Mouse (Mus musculus): Measurements from ENCODE around the gene Idh1.
A peak's percentile ranks its signal among the peaks of the same experiment; 100 is the strongest.
"Not testable (repeated sequence)": the region's sequence is repeated elsewhere in the genome, so short reads cannot be mapped to it uniquely, and the experiment has no call there.

Idh1 gene

DNA sequence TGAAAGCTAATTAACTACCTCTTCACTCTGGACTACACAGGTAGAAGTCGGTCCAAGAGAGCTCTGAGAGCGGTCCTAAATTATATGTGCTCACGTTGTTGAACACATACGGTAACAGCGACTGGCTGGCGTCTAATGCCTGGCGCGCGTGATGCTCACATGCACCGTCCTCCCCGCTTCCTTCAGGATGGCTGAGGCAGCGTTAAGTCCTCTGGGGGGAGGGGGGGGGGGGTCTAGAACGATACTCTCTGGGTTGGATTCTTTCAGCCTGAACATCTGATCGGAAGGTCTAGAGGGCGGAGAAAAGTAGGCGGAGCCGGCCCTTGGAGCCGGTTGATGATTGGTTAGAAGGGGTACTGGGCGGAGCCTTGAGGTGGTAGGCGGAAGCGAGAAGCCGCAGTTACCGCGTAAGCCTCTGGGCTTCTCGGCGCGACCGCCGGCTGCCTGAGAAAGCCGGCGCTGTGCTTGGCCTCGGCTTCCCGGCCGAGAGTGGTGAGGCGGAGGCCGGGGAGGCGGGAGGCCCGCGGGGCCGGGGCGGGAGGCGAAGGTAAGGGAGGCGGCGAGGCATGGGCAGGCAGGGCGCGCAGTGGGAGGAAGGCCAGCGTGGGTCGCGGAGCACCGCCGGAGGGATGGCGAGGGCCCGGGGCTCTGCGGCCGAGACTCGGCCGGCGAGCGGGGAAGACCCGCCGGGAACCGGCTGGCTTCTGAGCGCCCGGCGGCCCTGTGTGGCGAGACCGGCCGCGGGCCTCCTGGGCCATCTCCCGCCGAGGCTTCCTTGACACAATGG lies at the start of gene Idh1, which contains the start of gene Pikfyve:
TSS of gene Idh1 (minus strand) at position 214 of the 787 bp plus-strand sequence.
TSS of gene Pikfyve (plus strand) at position 397 of the 787 bp plus-strand sequence.
- DNase-seq (ENCODE audit: low read depth): peak; percentile 94

DNA sequence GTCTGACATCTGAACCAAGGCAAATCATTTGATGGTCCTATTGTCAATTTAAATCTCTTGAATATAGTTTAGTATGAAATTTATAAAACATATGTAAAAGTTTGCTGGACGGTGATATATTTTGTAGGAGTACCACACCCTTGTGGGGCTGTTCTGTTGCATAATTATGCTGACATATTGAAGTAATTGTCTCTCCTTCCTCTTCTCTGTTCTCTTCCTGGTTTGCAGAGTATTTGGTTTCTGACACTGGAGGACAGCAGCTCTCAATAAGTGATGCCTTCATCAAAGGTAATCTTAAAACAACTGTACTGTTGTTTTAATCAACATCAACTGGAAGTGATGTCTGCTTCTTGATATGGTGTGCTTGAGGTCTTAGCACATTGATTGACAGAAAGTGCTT lies 44.3 kb upstream of the Idh1 start:
- DNase-seq (ENCODE audit: low read depth): no peak

DNA sequence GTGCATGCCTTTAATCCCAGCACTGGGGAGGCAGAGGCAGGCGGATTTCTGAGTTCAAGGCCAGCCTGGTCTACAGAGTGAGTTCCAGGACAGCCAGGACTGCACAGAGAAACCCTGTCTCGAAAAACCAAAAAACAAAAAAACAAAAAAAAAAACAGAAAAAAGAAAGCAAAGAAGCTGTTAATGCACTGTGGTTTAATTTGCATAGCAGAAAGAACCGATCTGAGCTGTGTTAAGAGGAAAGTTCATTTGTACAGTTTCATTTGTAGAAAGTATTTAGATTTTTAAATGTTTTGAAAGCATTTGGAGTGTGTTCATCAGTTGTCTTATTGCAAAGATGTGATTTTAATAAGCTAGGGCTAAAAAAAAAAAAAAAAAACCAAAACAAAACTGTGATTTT lies 43.5 kb upstream of the Idh1 start:
- DNase-seq (ENCODE audit: low read depth): not testable (repeated sequence)

DNA sequence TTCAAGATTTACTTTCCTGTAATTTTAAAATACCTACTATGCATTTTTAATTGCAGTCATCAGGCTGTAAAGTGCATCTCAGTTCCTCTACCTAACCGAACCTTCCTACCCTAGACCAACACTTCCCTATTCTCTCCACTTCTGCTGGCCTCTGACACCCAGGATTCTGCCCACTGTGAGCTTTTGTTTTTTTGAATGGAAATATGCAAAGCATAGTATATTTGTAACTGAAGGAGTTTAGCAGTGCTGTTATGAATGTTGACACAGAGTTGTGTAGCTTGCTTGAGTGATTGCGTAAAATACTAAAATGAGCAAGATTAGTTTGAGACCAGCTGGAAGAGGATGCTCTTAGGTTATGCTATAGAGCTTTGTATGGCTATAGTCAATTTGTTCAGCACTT lies 41.4 kb upstream of the Idh1 start:
- DNase-seq (ENCODE audit: low read depth): peak; percentile 1

DNA sequence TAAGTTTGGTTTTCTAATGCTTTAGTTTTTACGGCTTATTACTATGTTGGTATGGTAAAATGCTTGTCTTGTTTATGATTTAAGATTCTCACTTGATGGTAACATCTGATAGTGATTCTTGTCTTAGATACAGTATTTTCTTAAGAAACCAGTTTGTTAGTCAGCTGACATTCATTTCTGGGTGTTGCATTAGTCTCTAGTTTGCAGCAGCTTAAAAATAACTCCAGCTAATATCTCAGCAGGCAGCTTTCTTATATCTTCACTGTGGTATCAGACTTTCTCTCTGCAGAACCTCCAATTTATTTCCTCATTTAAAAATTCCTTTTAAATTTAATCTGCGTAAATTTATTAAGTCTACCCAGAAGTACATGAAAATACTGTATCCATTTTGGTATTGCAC lies 37.4 kb upstream of the Idh1 start:
- DNase-seq (ENCODE audit: low read depth): no peak

DNA sequence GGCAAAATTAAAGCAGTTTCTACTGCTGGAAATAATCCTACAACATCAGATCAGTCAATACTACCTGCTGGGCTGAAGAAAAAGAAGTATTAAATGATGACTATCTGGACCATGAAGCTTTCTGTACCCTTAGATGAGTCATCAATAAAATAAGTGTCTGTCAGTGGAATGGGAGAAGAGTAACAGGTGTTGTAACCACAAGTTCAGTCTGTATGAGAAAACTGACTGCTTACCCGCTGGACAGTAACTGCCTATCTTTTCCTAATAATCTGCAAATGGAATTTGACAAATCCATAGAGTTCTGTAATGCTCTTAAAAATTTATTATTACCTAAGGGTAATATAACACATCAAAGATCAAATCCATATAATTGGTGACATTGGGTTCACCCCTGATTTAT lies 31.7 kb upstream of the Idh1 start:
- no peak for DNase-seq (ENCODE audit: low read depth)

DNA sequence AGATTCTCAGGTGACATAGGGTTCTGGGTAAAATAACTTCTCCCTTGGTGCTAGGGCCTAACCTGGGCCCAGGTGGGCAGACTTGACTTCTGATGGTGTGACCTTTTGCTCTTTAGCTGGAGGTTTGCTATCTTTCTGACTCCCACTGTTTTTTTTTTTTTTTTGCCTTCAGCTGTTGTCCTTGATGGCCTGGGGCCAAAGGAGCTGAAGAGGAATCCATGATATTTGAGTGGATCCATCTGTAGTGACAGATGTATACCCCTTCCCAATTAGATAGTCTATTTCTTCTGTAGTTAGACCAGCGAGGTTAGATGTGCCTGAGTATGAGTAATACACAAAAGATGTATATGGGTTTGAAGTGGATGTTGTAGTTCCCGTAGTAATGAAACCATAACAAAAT lies 31.3 kb upstream of the Idh1 start:
- DNase-seq (ENCODE audit: low read depth): no peak

DNA sequence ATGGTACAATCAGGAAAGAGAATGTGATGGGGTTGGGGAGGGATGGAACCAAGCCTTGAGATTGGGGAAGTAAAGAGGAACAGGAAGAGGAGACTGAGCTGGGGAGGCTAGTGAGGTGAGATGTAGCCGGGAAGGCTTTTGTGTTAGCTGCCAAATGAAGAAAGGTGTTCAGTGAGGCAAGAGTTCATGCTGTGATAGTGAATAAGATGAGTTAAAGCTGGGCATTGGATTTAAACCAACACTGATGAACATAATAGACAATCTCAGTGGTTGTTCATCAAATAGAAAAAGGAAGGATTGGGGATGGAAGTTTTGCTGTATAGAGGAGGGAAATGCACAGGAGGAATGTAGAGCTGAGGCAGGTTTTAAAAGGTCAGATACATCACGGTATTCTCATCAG lies 26.9 kb upstream of the Idh1 start:
- no peak for DNase-seq (ENCODE audit: low read depth)

DNA sequence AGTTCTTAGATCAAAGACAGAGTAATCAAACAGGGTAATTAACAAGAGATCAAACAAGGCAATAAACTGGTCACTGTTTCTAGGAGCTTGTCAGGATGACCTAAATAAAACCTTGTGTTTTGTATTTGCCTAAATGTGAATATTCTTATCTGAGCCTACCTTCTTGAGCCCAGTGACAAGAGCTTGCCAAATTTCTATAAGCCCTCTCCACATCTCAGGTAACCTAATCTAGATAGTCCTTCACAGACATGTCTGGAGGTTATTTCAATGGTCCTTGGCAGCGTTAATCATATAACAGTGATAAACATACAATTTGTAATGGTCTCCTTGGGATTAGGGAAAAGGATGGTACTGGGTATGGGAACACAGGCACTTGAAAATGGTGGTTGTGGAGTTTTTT lies 18.0 kb upstream of the Idh1 start:
- DNase-seq (ENCODE audit: low read depth): no peak

DNA sequence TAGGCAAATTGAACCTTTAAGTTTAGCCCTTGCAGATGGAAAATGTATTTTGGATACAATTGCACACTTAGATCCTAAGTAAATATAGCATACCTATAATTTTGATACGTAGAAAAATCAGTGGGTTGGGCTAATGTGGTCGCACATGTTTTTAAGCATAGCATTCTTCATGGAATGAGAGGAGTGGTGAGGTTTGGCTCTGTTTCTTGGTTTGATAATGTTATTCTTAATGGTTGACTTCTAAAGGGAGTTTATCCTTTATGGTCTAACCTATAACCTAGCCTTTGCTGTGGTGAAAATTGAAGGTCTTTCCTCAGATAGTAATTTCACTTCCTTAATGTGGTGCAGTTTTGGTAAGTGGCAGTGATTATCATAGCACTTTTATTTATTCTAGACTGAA lies 12.6 kb upstream of the Idh1 start:
- DNase-seq (ENCODE audit: low read depth): no peak

DNA sequence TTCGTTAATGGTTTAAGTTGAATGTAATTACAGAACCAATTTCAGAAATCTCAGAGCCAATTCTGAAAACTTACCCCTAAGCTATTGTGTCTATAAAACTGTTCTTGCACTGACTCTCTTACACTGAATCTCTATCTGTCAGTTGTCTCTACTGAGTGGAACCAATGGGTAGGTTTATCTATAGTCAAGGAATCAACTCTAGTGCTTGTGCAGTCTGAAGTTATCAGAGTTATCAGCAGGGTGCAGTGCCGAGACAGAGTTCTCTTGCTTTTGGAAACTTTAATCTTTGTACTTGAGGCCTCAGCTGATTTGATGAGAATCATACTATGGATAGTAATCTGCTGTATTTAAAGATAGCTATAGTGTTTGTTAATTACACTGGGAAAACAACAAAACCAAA lies 12.1 kb upstream of the Idh1 start:
- DNase-seq (ENCODE audit: low read depth): no peak

DNA sequence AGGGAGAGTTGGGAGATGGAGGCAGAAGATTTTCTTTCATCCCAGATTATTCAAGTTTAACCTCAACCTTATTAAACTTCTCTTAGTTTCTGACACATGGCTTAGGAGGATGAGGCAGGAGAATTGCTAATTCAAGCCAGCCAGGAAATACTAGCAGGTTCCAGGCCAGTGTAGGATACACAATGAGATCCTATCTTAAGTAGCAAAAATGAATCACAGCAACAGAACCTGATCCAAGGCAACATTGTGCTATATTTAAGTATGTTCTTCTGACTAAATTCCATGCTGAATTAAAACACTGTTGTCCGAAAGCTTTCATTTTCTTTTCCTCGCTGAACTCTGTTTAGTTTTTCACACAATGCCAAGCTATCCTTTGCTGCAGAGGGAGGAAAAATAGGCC lies 6.9 kb upstream of the Idh1 start:
- no peak for DNase-seq (ENCODE audit: low read depth)

DNA sequence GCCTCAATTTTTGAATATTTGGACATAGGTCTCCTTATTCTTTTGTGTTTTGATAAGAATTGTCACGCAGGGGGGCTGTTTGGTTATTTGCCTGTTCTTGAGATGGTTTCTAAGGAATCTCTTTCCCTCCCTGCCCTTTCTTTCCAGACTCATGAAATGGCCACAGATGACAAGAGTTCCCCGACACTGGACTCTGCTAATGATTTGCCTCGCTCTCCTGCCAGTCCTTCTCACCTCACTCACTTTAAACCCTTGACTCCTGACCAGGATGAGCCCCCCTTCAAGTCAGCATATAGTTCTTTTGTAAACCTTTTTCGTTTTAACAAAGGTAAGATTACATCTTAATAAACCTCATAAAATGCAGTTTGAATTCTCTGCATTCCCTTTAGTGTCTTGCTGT lies 3.9 kb upstream of the Idh1 start:
- no peak for DNase-seq (ENCODE audit: low read depth)

DNA sequence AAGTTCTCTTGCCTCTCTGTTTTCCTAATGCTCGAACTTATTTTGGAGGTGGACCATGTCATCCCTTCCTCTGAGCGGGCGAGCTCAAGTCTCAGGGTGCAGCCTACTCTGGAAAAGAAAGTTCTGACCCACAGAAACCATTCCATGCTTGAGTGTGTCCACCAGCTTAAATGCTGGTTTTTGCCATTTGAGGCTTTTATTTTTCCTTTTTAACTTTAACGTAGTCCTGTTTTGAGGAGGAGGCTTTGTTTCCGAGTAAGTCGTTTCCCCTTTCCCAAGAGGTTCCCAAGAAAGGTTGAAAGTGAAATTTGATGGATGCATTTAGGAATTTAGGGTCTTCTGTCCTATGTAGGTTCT lies 752 bp upstream of the Idh1 start:
- DNase-seq (ENCODE audit: low read depth): no peak

DNA sequence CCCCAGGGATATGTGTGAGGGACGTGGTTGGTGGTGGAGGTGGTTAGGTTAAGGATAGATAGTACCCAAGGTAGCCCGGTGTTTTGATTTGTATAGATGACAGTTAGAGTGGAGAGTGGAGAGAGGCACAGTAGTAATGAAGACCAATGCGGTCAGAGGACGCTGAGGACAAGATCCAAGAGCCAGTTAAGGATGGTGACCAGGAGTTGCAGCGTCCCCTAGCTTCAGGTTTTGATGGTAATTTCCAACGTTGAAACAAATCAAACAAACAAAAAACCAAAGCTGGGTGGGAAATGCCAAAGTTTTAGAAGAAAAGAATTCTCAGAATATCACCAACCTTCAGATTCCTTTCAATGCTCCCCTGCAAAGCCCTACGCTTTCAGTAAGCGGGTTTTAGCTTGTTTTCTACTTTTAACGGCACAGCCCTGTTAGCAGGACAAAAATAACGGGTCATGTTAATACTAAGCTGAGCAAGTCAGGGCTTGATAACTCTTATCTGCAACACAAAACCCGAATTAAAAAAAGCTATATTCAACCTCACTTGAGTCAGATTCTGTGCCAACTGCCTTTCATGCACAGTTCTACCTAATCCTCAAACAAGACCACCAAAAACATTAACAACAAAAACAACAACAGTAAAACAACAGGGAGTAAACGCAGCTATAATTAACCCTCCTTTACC lies 635 bp downstream of the Idh1 start:
- DNase-seq (ENCODE audit: low read depth): no peak

DNA sequence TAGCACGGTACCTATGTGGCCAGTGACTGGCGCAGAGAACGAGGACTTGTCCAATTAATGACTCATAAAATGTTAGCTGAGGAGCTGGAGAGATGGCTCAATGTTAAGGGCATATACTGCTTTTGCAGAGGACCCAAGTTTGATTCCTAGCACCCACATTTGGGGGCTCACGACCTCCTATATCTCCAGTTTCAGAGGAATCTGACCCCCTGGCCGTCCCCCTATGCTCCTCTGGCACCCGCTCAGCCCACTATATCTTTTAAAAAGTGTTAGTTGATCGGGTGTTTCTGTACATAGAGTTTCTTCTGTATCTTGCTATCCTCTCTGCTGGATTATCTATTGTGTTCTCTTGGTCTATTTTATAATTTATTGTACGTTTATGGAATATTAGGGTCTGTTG lies 1.3 kb downstream of the Idh1 start:
- DNase-seq (ENCODE audit: low read depth): no peak

DNA sequence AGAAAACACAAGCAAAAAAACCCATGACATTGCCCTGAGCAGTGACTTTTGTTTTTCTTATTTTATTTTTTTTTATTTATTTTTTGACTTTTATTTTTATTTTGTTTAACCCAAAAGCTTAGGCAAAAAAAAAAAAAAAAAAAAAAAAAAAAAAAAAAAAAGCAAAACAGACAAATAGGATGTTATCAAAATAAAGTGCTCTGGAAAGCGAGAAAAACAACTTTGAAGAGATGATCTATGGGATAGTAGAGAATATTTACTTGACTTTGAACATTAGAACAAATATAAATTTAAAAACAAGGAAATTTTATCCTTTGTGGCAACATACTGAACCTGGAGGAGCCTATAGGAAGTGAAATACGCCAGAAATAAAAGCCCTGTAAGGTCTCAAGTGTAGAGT lies 2.3 kb downstream of the Idh1 start:
- DNase-seq (ENCODE audit: low read depth): no peak

DNA sequence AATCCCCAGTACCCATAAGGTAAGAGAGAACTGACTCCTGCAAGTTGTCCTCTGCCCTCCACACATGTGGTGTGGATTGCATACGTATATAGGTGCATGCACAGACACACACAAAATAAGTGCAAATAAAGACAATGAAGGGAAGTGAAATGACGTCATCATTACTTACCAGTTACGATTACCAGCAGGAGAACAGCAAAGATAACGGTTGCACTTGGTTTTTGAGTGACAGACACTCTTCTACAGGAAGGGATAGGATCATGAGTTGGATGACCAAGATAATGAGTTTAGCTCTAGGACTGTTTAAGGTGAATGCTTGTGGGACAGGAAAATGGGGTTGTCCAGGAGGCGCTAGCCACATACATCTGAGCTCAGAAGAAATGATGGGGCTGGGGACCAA lies 4.8 kb downstream of the Idh1 start:
- no peak for DNase-seq (ENCODE audit: low read depth)

DNA sequence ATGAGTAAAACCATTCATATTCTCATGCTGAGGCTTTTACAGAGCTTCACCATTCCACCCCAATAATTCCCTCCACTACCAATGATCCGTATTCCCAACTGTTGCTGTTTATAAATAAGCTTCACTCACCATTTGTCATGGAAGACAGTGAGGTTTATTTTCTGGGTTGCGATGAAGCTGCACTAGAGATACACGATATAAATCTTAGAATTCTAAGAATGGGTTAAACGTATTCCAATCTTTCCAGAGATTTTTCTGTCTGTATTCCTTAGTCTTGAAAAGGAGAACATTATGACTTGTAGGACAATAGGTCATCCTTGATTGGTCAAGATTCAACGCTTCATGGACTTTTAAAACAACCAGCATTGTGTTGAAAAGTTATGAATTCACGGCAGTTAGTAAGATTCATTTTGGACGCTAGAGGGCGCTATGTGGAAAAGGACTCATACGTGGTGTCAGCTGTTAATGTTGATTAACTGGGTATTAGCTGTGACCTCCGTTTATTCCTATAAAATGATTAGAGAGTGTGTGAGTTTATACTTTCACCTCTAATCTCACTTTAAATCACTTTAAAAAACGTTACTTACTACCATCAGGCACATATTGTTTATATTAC lies 6.6 kb downstream of the Idh1 start:
- DNase-seq (ENCODE audit: low read depth): peak; percentile 90

DNA sequence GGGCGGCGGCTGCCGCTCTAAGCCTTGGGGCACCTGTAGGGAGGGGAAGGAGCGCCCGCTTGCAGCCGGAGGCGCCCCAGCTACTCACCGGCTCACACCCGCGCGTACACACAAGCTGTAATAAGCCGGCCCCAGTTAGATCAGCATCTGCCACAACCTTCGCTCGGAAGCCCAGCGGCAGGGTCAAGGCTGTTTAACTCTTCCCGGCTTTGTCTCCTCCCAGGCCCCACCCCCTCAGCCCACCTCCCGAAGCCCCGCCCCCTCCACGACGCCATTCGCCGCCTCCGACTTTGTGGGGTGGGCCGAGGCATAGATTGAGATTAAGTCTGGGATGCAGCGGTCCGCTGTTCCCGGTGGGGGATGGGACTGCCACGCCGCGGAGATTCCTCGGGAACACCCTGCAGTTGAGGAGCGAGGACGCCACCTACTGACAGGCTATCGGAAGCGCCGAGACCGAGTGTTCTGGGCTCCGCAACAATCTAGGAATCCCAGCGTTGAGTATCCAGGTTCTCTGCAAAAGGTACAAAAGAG lies 7.3 kb downstream of the Idh1 start:
- peak; percentile 79 for DNase-seq (ENCODE audit: low read depth)

DNA sequence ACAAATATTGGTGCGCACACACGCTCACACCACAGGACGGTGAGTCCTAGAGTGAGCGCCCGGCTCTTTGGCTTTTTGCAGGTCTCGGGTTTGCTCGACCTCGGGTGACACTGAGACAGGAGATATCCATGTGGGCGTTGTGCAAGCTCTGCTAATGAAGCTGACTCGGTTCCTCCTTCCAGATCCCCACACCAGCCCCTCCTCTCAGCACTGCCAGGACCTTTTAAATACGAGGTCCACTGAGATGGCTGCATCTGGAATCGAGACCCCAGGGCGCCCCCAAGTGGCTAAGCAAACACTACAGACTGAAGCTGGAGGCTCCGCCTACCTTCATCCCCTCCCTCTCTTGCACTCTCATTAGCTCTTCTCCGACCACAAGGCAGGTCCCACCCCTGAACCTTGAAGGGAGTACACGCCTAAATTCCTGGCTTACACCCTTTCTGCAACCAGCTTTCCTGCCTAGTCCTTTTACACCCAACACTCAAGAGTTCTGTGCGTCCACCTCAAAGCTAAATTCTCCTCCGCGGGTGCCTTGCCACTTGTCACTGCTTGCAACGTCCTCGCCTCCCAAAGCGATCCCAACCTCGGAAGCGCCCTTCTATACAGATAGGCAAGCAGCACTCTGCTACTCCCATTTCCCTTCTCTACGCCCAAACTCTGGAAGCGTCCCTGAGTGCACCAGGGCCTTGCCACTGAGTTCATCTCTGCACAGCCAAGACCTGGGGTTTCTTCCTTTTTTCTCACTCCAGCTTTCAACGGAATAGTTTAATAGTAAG lies 8.0 kb downstream of the Idh1 start:
- DNase-seq (ENCODE audit: low read depth): peak; percentile 93

DNA sequence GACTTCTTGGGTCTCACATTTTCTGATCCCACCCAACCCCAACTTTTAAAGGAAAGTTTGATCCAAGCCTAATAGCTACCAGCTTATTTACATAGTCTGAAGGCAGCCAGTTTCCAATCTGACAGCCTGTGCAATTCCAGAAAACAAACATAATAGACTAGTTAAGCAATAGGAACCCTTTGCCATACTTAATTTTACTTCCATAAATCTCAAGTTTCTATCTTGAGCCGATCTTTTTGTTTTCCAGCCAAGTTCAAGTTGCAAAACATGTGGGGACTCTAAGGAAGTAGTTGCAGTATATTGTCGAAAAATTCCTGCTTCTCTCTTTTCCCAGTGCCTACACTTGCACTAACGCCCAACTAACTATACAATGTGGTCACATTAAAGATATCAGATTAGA lies 8.8 kb downstream of the Idh1 start:
- DNase-seq (ENCODE audit: low read depth): no peak
